Mouse (Mus musculus) kidney, embryonic 16.5 days (tissue): ENCODE data around the gene Trp53tg5. TPM values are rescaled to one million over a fixed set of nuclear protein-coding genes. Genes with fewer than 3 reads are reported as not detected.
A peak's percentile ranks its signal among the peaks of the same experiment; 100 is the strongest.

ENCODE experiments used
- ATAC-seq: fragments of 200-750 bp; cut with Nextera tagmentation; 2 replicates; pipeline ENCODE4 v1.8.0; 2017; ENCODE audit warnings: moderate TSS enrichment; ENCODE audit not compliant: low FRiP score, low TSS enrichment
- H3K27ac ChIP-seq: fragments of 300-500 bp; sonication (generic); 2 replicates; pipeline ENCODE4 v1.5.1; 2014; ENCODE audit warnings: low read length
- H3K27me3 ChIP-seq: fragments of 300-500 bp; sonication (generic); 2 replicates; pipeline ENCODE4 v1.6.1; 2014; ENCODE audit warnings: low read length, control low read depth, mixed read lengths; ENCODE audit not compliant: insufficient read depth
- H3K36me3 ChIP-seq: fragments of 300-500 bp; sonication (generic); 2 replicates; pipeline ENCODE4 v1.6.1; 2014; ENCODE audit warnings: low read length, control low read depth, mixed read lengths; ENCODE audit not compliant: insufficient read depth
- H3K4me1 ChIP-seq: fragments of 300-500 bp; sonication (generic); 2 replicates; pipeline ENCODE4 v1.6.1; 2014; ENCODE audit warnings: low read length, control low read depth, mixed read lengths; ENCODE audit not compliant: insufficient read depth
- H3K4me2 ChIP-seq: fragments of 300-500 bp; sonication (generic); replicated peaks from 2 replicates; pipeline ENCODE4 v1.6.1; 2014; ENCODE audit warnings: low read depth, low read length
- H3K4me3 ChIP-seq: fragments of 300-500 bp; sonication (generic); 2 replicates; pipeline ENCODE4 v1.5.1; 2014; ENCODE audit warnings: mild to moderate bottlenecking, low read length
- H3K9ac ChIP-seq: fragments of 300-500 bp; sonication (generic); replicated peaks from 2 replicates; pipeline ENCODE4 v1.6.1; 2014; ENCODE audit warnings: low read length
- H3K9me3 ChIP-seq: fragments of 300-500 bp; sonication (generic); 2 replicates; pipeline ENCODE4 v1.6.1; 2016; ENCODE audit warnings: low read length, control low read depth
- WGBS: fragments of 180-500 bp; shearing (Covaris S2); extraction: QIAGEN DNeasy Blood & Tissue Kit; methylation state at CpG from one replicate; pipeline ENCODE4 v1.1.7; 2014; 5-methylcytosine and 5-hydroxymethylcytosine counted together
- polyA plus RNA-seq: library from polyadenylated mRNA; unstranded; fragments of >200 nt; fragmentation: Nextera tagmentation; extraction: Ambion mirVana; gene quantifications from 2 replicates; pipeline ENCODE4 v1.2.1, GENCODE M21; 2015

Gene Trp53tg5
- polyA plus RNA-seq, 1 experiment from 2014 or later = not detected

DNA sequence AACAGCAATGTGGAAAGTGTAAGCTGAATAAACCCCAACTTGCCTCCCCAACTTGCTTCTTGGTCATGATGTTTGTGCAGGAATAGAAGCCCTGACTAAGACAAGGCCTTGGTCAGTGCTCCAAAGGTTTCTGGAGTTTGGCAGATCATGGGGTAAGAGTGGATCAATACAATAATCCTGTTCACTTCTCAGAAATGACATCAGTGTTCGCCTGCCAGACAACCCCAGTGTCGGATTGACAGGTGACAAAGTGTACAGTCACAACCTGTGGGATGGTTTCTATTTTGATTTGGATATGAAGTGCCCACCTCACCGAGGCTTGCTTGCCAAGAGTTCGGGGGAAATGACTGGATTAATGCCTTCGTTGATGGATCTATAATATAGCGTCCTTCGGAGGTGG lies 52.2 kb downstream of the Trp53tg5 start:
- Histone ChIP-seq H3K9me3 (no peaks in the 10 kb centered on the region), H3K27ac (peak overlapping the region; percentile 23; the same call in 1 of the 2 replicates), H3K9ac (no peak overlapping the region), H3K27me3 (no peaks in the 10 kb centered on the region), H3K4me2 (no peak overlapping the region), H3K36me3 (peaks cover 17% of the 10 kb centered on the region), H3K4me3 (no peak overlapping the region), H3K4me1 (peaks cover 12% of the 10 kb centered on the region; the same call in 1 of the 2 replicates)
- ATAC-seq = no peak
- whole genome bisulfite sequencing = 90% methylated on average over 7 of the region's 7 CpGs

Other genes starting within 250 kb of the Trp53tg5 start
- gene Svs2, start 235.3 kb downstream of the Trp53tg5 start, polyA plus RNA-seq = not detected in 2 replicates
- gene Svs3b, start 217.1 kb downstream of the Trp53tg5 start, polyA plus RNA-seq = not detected in 2 replicates
- gene Svs4, start 195.3 kb downstream of the Trp53tg5 start, polyA plus RNA-seq = not detected in 2 replicates
- gene Svs3a, start 184.5 kb downstream of the Trp53tg5 start, polyA plus RNA-seq = not detected in 2 replicates
- gene Svs6, start 157.0 kb downstream of the Trp53tg5 start, polyA plus RNA-seq = not detected in 2 replicates
- gene Svs5, start 141.0 kb downstream of the Trp53tg5 start, polyA plus RNA-seq = not detected in 2 replicates
- gene Slpi, start 84.6 kb downstream of the Trp53tg5 start, polyA plus RNA-seq = 0.41 and 1.00 TPM in 2 replicates
- 0.06 and 0.29 TPM in 2 replicates for gene Rbpjl, start 70.6 kb downstream of the Trp53tg5 start, polyA plus RNA-seq
- gene Matn4, start 68.6 kb downstream of the Trp53tg5 start, polyA plus RNA-seq = 0.75 and 2.0 TPM in 2 replicates
- gene Sdc4, start 29.8 kb downstream of the Trp53tg5 start, polyA plus RNA-seq = 204 and 209 TPM in 2 replicates
- gene Sys1, start 16.8 kb downstream of the Trp53tg5 start, polyA plus RNA-seq = 65.9 and 67.0 TPM in 2 replicates
- gene Gm20458, start 12.8 kb downstream of the Trp53tg5 start, polyA plus RNA-seq = 8.1 and 14.0 TPM in 2 replicates
- 12.6 and 18.2 TPM in 2 replicates for gene Dbndd2, start 12.4 kb upstream of the Trp53tg5 start, polyA plus RNA-seq
- 70.7 and 75.8 TPM in 2 replicates for gene Pigt, start 23.8 kb upstream of the Trp53tg5 start, polyA plus RNA-seq
- gene Wfdc2, start 88.7 kb upstream of the Trp53tg5 start, polyA plus RNA-seq = 399 and 441 TPM in 2 replicates
- gene Spint3, start 99.7 kb upstream of the Trp53tg5 start, polyA plus RNA-seq = not detected in 2 replicates
- gene Wfdc6a, start 111.7 kb upstream of the Trp53tg5 start, polyA plus RNA-seq = not detected in 2 replicates
- not detected in 2 replicates for gene Eppin, start 119.9 kb upstream of the Trp53tg5 start, polyA plus RNA-seq
- gene Wfdc6b, start 139.8 kb upstream of the Trp53tg5 start, polyA plus RNA-seq = not detected in 2 replicates
- gene Wfdc8, start 139.9 kb upstream of the Trp53tg5 start, polyA plus RNA-seq = not detected in 2 replicates
- gene Wfdc16, start 165.1 kb upstream of the Trp53tg5 start, polyA plus RNA-seq = not detected in 2 replicates
- gene Wfdc10, start 182.3 kb upstream of the Trp53tg5 start, polyA plus RNA-seq = not detected in 2 replicates
- not detected in 2 replicates for gene Wfdc9, start 182.9 kb upstream of the Trp53tg5 start, polyA plus RNA-seq
- gene Wfdc11, start 200.4 kb upstream of the Trp53tg5 start, polyA plus RNA-seq = not detected in 2 replicates
- gene Wfdc13, start 211.4 kb upstream of the Trp53tg5 start, polyA plus RNA-seq = 0.97 and 1.3 TPM in 2 replicates
- 0.49 and 1.2 TPM in 2 replicates for gene Spint4, start 224.8 kb upstream of the Trp53tg5 start, polyA plus RNA-seq
- not detected in 2 replicates for gene Spint5, start 241.6 kb upstream of the Trp53tg5 start, polyA plus RNA-seq